Mouse (Mus musculus): ENCODE measurements around the gene Drp2. TPM values are rescaled to one million over a fixed set of nuclear protein-coding genes. Genes with fewer than 3 reads are reported as not detected.

Drp2 gene
- total RNA-seq, 2 experiments from 2014 or later, result 42.3 to 46.7 TPM

Other genes starting within 250 kb of the Drp2 start
- gene Xkrx, start 242.5 kb upstream of the Drp2 start, total RNA-seq (2021), result under 1 TPM; 0.22 to 0.24 TPM
- gene Arl13a, start 217.1 kb upstream of the Drp2 start, total RNA-seq (2021), result not detected
- not detected for gene Nox1, start 182.6 kb upstream of the Drp2 start, total RNA-seq (2021)
- gene Trmt2b, start 127.6 kb upstream of the Drp2 start, total RNA-seq (2021), result 1 to 10 TPM; 2.5 to 4.1 TPM
- 100 to 1,000 TPM; 112 to 117 TPM for gene Tmem35a, start 109.3 kb upstream of the Drp2 start, total RNA-seq (2021)
- gene Cenpi, start 96.5 kb upstream of the Drp2 start, total RNA-seq (2021), result 1 to 10 TPM; 2.0 to 2.4 TPM
- not detected for gene Taf7l, start 71.9 kb downstream of the Drp2 start, total RNA-seq (2021)
- gene Timm8a1, start 137.3 kb downstream of the Drp2 start, total RNA-seq (2021), result 10 to 100 TPM; 17.4 to 22.7 TPM
- under 1 TPM; 0.40 to 0.89 TPM for gene Btk, start 179.0 kb downstream of the Drp2 start, total RNA-seq (2021)
- gene Rpl36a, start 181.1 kb downstream of the Drp2 start, total RNA-seq (2021), result 100 to 1,000 TPM; 215 to 223 TPM
- 1 to 10 TPM; 5.6 to 6.7 TPM for gene Gla, start 196.6 kb downstream of the Drp2 start, total RNA-seq (2021)
- gene Hnrnph2, start 196.6 kb downstream of the Drp2 start, total RNA-seq (2021), result 100 to 1,000 TPM; 111 to 112 TPM

All from left cerebral cortex, postnatal 4 days (tissue).